19 mouse cellular contexts compared by ENCODE assay signal in genomic region chr1:167247886-167248285, GRCm38 (mm10). TPM values are rescaled to one million over a fixed set of nuclear protein-coding genes. Genes with fewer than 3 reads are reported as not detected.
DNase-seq lines count a peak whose midpoint lies in the region; ATAC-seq and TF ChIP-seq lines count a peak whose summit lies in the region.
"Had no signal": no experiment of that assay in that cellular context is flagged by ENCODE, and none has a peak within 500 bp of the region (broad histone marks: within the 10 kb centered on the region; RNA-seq: fewer than 3 reads in every experiment).

No protein-coding gene starts in this region.

- H3K79me2 ChIP-seq in myocyte (ENCODE audit: control insufficient read depth, insufficient read depth) = peaks cover 96% of the 10 kb centered on the region

- peak overlapping the region; percentile 10; the same call in 1 of the 2 replicates for H3K27ac ChIP-seq in forebrain, embryonic 13.5 days
- no peak overlapping the region for H3K27ac ChIP-seq in forebrain, embryonic 10.5 days
- peak overlapping the region; percentile 60 for H3K27ac ChIP-seq in lung, embryonic 15.5 days
- H3K27ac ChIP-seq: heart, adult 2 months; hindbrain, embryonic 13.5 days; kidney, embryonic 15.5 days; liver, embryonic 14.5 days; neural tube, embryonic 15.5 days had no signal

- H3K9me3 ChIP-seq in forebrain, embryonic 13.5 days (replicated peaks) = no peaks in the 10 kb centered on the region
- no peaks in the 10 kb centered on the region for H3K9me3 ChIP-seq in forebrain, embryonic 10.5 days
- H3K9me3 ChIP-seq in lung, embryonic 15.5 days = no peaks in the 10 kb centered on the region
- H3K9me3 ChIP-seq: embryonic facial prominence, embryonic 15.5 days; hindbrain, embryonic 13.5 days; kidney, embryonic 15.5 days; neural tube, embryonic 15.5 days had no signal

- no peak overlapping the region for H3ac ChIP-seq in myocyte (ENCODE audit: control insufficient read depth, insufficient read length)

- no peak for DNase-seq in forebrain, embryonic 10.5 days (ENCODE audit: extremely low spot score, low spot score)
- no peak for DNase-seq in lung, postnatal 10 days
- peak; percentile 48 to 64 for DNase-seq in thymus, postnatal 36 days
- no peak for DNase-seq in kidney, postnatal 14 days
- DNase-seq in adipocyte (ENCODE audit: low spot score) = no peak
- DNase-seq: adrenal gland, adult 8-10 months; cerebellum, adult 11 months; embryo, embryonic 11 days; forebrain, postnatal 0 days; gastrocnemius, postnatal 14 days; heart, adult 2 months had no signal

- 80% methylated on average over 9 of the region's 9 CpGs for WGBS in forebrain, embryonic 13.5 days
- 89% methylated on average over 9 of the region's 9 CpGs for WGBS in forebrain, embryonic 10.5 days
- 73% methylated on average over 9 of the region's 9 CpGs for WGBS in lung, embryonic 15.5 days

- no peak overlapping the region for H3K4me3 ChIP-seq in forebrain, embryonic 13.5 days
- H3K4me3 ChIP-seq in forebrain, embryonic 10.5 days = no peak overlapping the region
- H3K4me3 ChIP-seq in lung, embryonic 15.5 days = no peak overlapping the region
- H3K4me3 ChIP-seq in myocyte = no peak overlapping the region
- H3K4me3 ChIP-seq: embryonic facial prominence, embryonic 15.5 days; heart, adult 2 months; hindbrain, embryonic 13.5 days; kidney, embryonic 15.5 days; neural tube, embryonic 15.5 days had no signal

- H3K9ac ChIP-seq in forebrain, embryonic 13.5 days = no peak overlapping the region
- no peak overlapping the region for H3K9ac ChIP-seq in lung, embryonic 15.5 days
- H3K9ac ChIP-seq: embryonic facial prominence, embryonic 15.5 days; forebrain, postnatal 0 days; hindbrain, embryonic 13.5 days; kidney, embryonic 15.5 days; liver, embryonic 14.5 days; neural tube, embryonic 15.5 days had no signal

- no peak overlapping the region for H3K4me2 ChIP-seq in forebrain, embryonic 13.5 days
- peak overlapping the region; percentile 8; the same call in 1 of the 2 replicates for H3K4me2 ChIP-seq in lung, embryonic 15.5 days
- H3K4me2 ChIP-seq in myocyte (ENCODE audit: low read depth) = peak overlapping the region; percentile 12
- H3K4me2 ChIP-seq: embryonic facial prominence, embryonic 15.5 days; hindbrain, embryonic 13.5 days; kidney, embryonic 15.5 days; neural tube, embryonic 15.5 days had no signal

- TF ChIP-seq POLR2A in myocyte (IDR thresholded peaks at IDR 0.05; ENCODE audit: insufficient read length, low read depth) = no peak

- H3K36me3 ChIP-seq in forebrain, embryonic 13.5 days (ENCODE audit: poor library complexity, severe bottlenecking) = no peaks in the 10 kb centered on the region
- no peaks in the 10 kb centered on the region for H3K36me3 ChIP-seq in forebrain, embryonic 10.5 days (replicated peaks)
- H3K36me3 ChIP-seq in lung, embryonic 15.5 days = no peaks in the 10 kb centered on the region
- no peaks in the 10 kb centered on the region for H3K36me3 ChIP-seq in myocyte (ENCODE audit: control insufficient read depth, insufficient read depth)
- H3K36me3 ChIP-seq: embryonic facial prominence, embryonic 15.5 days; hindbrain, embryonic 13.5 days; kidney, embryonic 15.5 days; neural tube, embryonic 15.5 days had no signal

- H3K27me3 ChIP-seq in forebrain, embryonic 13.5 days = no peaks in the 10 kb centered on the region
- H3K27me3 ChIP-seq in forebrain, embryonic 10.5 days (ENCODE audit: poor library complexity, severe bottlenecking) = no peaks in the 10 kb centered on the region
- no peaks in the 10 kb centered on the region for H3K27me3 ChIP-seq in lung, embryonic 15.5 days
- H3K27me3 ChIP-seq in myocyte (ENCODE audit: control insufficient read depth, insufficient read depth, insufficient read length) = no peaks in the 10 kb centered on the region
- H3K27me3 ChIP-seq: embryonic facial prominence, embryonic 15.5 days; hindbrain, embryonic 13.5 days; kidney, embryonic 15.5 days; neural tube, embryonic 15.5 days had no signal

- ATAC-seq in forebrain, embryonic 13.5 days = no peak
- no peak for ATAC-seq in lung, embryonic 15.5 days (ENCODE audit: borderline replicate concordance, extremely low read depth, low FRiP score, low TSS enrichment)
- ATAC-seq: forebrain, postnatal 0 days had no signal

- peaks cover 53% of the 10 kb centered on the region for H3K4me1 ChIP-seq in forebrain, embryonic 13.5 days
- H3K4me1 ChIP-seq in forebrain, embryonic 10.5 days = peaks cover 61% of the 10 kb centered on the region
- peaks cover 66% of the 10 kb centered on the region for H3K4me1 ChIP-seq in lung, embryonic 15.5 days

TF ChIP-seq in myocyte, 11 proteins besides CTCF, POLR2A, EP300 and RAD21:
- no peak for TF ChIP-seq CEBPB (IDR thresholded peaks at IDR 0.05; ENCODE audit: insufficient read depth, poor library complexity, severe bottlenecking)
- no peak for TF ChIP-seq TCF12 (IDR thresholded peaks at IDR 0.05; ENCODE audit: insufficient read depth, poor library complexity, severe bottlenecking)
- TF ChIP-seq MYOD1 (IDR thresholded peaks at IDR 0.05; ENCODE audit: control insufficient read depth in 1 of 3, insufficient read length in 2 of 3, low read depth in 2 of 3) = no peak
- TF ChIP-seq SRF (IDR thresholded peaks at IDR 0.05; ENCODE audit: control insufficient read depth, insufficient read length, low read depth) = no peak
- no peak for TF ChIP-seq USF1 (IDR thresholded peaks at IDR 0.05; ENCODE audit: low read depth)
- no peak for TF ChIP-seq MYOG (IDR thresholded peaks at IDR 0.05; ENCODE audit: control insufficient read depth in 1 of 3, insufficient read depth in 1 of 3, insufficient read length in 2 of 3, low read depth in 2 of 3)
- no peak for TF ChIP-seq MAX (IDR thresholded peaks at IDR 0.05; ENCODE audit: low read depth)
- TF ChIP-seq REST (IDR thresholded peaks at IDR 0.05; ENCODE audit: insufficient read depth, insufficient read length) = no peak
- no peak for TF ChIP-seq POLR2AphosphoS2 (IDR thresholded peaks at IDR 0.05; ENCODE audit: insufficient read length, low read depth)
- TF ChIP-seq E2F4 (IDR thresholded peaks at IDR 0.05; ENCODE audit: insufficient read depth) = no peak
- no peak for TF ChIP-seq TCF3 (IDR thresholded peaks at IDR 0.05; ENCODE audit: insufficient read length, low read depth)

RNA-seq across cellular contexts. Expression of gene Uck2, which starts 37.2 kb away (rescaled TPM):
- 72.7 and 73.6 TPM in 2 replicates for polyA plus RNA-seq in forebrain, embryonic 13.5 days (2015; fragmentation: Nextera tagmentation; extraction: Ambion mirVana)
- 135 TPM in 2 replicates for polyA plus RNA-seq in forebrain, embryonic 10.5 days (2016; fragmentation: Nextera tagmentation; extraction: Ambion mirVana)
- 79.2 and 85.4 TPM in 2 replicates for polyA plus RNA-seq in lung, embryonic 15.5 days (2015; fragmentation: Nextera tagmentation; extraction: Ambion mirVana)
- 66.7 TPM for polyA plus RNA-seq in myocyte (2012; fragmentation: generic; extraction: Trizol)

Comparison
In these comparisons a context has a peak if more than half of its experiments do, and no peak if none do; other contexts are left out.
1. DNase-seq: peak in thymus, postnatal 36 days (2 of 2); none in forebrain, embryonic 10.5 days (single experiment), lung, postnatal 10 days (single experiment), kidney, postnatal 14 days (single experiment) and adipocyte (single experiment).